Mouse (Mus musculus) liver, embryonic 14.5 days (tissue): ENCODE measurements around the gene Tpsg1. TPM values are rescaled to one million over a fixed set of nuclear protein-coding genes. Genes with fewer than 3 reads are reported as not detected.

Experiments
- ATAC-seq: fragments of 200-750 bp; cut with Nextera tagmentation; 2 replicates; pipeline ENCODE4 v1.8.0; 2017; ENCODE audit warnings: moderate number of reproducible peaks, mild to moderate bottlenecking, moderate library complexity; ENCODE audit not compliant: insufficient read depth
- DNase-seq, 3 experiments: peaks; one replicate each; pipeline ENCODE4 v3.0.0-alpha.2; 2012 to 2013; ENCODE audit warnings: low read depth in 3 of 3, low spot score in 3 of 3
- H3K27ac ChIP-seq: fragments of 300-500 bp; sonication (generic); 2 replicates; pipeline ENCODE4 v1.5.1; 2014; ENCODE audit warnings: moderate library complexity, mild to moderate bottlenecking, control low read depth, inconsistent platforms
- H3K27me3 ChIP-seq: fragments of 300-500 bp; sonication (generic); 2 replicates; pipeline ENCODE4 v1.6.1; 2014; ENCODE audit warnings: mild to moderate bottlenecking, low read length, moderate library complexity; ENCODE audit not compliant: control insufficient read depth, insufficient read depth
- H3K36me3 ChIP-seq: fragments of 300-500 bp; sonication (generic); replicated peaks from 2 replicates; pipeline ENCODE4 v1.6.1; 2014; ENCODE audit warnings: low read depth; ENCODE audit not compliant: control insufficient read depth, insufficient read depth
- H3K4me1 ChIP-seq, 2 experiments: fragments of 200-500 bp in 1 of 2; fragments of 300-500 bp in 1 of 2; sonication (generic) in 1 of 2; replicated peaks; 2 replicates each; pipeline ENCODE4 v1.6.1; 2012 to 2014; ENCODE audit warnings: antibody characterized with exemption in 1 of 2, inconsistent platforms in 1 of 2, low read length in 1 of 2; ENCODE audit not compliant: control insufficient read depth in 2 of 2, insufficient read depth in 2 of 2
- H3K4me2 ChIP-seq: fragments of 300-500 bp; sonication (generic); 2 replicates; pipeline ENCODE4 v1.6.1; 2014; ENCODE audit warnings: low read depth, mild to moderate bottlenecking, control low read depth, moderate library complexity
- H3K4me3 ChIP-seq, 2 experiments: fragments of 200-500 bp in 1 of 2; fragments of 300-500 bp in 1 of 2; sonication (generic) in 1 of 2; 2 replicates each; pipeline ENCODE4 v1.5.1; 2012 to 2014; ENCODE audit warnings: low read depth in 2 of 2, low read length in 2 of 2, mild to moderate bottlenecking in 2 of 2, control low read depth in 1 of 2, inconsistent platforms in 1 of 2, moderate library complexity in 1 of 2; ENCODE audit not compliant: insufficient read depth in 1 of 2
- H3K9ac ChIP-seq: fragments of 300-500 bp; sonication (generic); replicated peaks from 2 replicates; pipeline ENCODE4 v1.6.1; 2014; ENCODE audit warnings: mild to moderate bottlenecking, control low read depth, moderate library complexity
- H3K9me3 ChIP-seq: fragments of 300-500 bp; sonication (generic); 2 replicates; pipeline ENCODE4 v1.6.1; 2016; ENCODE audit warnings: low read length, mixed read lengths; ENCODE audit not compliant: control insufficient read depth
- CTCF ChIP-seq: IDR thresholded peaks from 2 replicates; pipeline ENCODE4 v1.5.1; 2016; ENCODE audit warnings: antibody characterized with exemption, low read depth, control low read depth
- EP300 ChIP-seq: IDR thresholded peaks from 2 replicates; pipeline ENCODE4 v1.6.1; 2016; ENCODE audit warnings: antibody characterized with exemption, low read depth
- WGBS: fragments of 180-500 bp; shearing (Covaris S2); extraction: QIAGEN DNeasy Blood & Tissue Kit; methylation state at CpG from one replicate; pipeline ENCODE4 v1.1.7; 2014; ENCODE audit not compliant: insufficient replicate concordance; 5-methylcytosine and 5-hydroxymethylcytosine counted together
- polyA plus RNA-seq, 2 experiments: library from polyadenylated mRNA; depleted of rRNA in 1 of 2; stranded (reverse) in 1 of 2; unstranded in 1 of 2; fragments of >200 nt; fragmentation: Nextera tagmentation in 1 of 2; extraction: Ambion mirVana in 1 of 2; gene quantifications; 2 replicates each; pipeline versions ENCODE4 v1.2.1 to v1.2.3; 2012 to 2014

Tpsg1 gene
- polyA plus RNA-seq, 2 experiments, result 0.51 to 0.53 TPM

DNA sequence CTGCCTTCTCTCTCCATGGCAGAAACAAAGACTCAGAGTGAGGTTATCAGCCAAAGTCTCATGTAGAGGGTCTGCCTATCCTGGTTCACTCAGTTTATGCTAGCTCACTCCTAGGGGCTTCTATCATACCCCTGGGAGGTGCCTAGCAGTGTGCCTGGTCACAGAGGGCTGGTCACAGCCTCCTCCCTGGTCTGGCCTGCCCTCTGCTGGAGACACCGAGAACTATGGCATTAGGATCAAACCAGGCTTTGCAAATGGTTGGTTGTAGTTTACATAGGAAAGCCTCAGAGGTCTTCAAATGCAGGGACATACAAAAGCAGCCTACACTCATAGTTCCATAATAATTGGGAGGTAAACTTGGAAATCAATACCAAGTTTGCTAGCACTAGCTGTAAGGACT, 5.3 kb upstream of the Tpsg1 start:
- 0% methylated on average over 1 of the region's 1 CpGs for WGBS
- Histone ChIP-seq H3K4me2 (no peak overlapping the region), H3K9me3 (no peaks in the 10 kb centered on the region), H3K27me3 (no peaks in the 10 kb centered on the region), H3K4me1 (no peaks in the 10 kb centered on the region), H3K27ac (no peak overlapping the region), H3K36me3 (no peaks in the 10 kb centered on the region), H3K9ac (no peak overlapping the region), H3K4me3 (no peak overlapping the region)
- peak in 1 of 3 experiments; percentile 6 for DNase-seq
- no peak for TF ChIP-seq EP300
- peak; percentile 86 for TF ChIP-seq CTCF
- no peak for ATAC-seq

DNA sequence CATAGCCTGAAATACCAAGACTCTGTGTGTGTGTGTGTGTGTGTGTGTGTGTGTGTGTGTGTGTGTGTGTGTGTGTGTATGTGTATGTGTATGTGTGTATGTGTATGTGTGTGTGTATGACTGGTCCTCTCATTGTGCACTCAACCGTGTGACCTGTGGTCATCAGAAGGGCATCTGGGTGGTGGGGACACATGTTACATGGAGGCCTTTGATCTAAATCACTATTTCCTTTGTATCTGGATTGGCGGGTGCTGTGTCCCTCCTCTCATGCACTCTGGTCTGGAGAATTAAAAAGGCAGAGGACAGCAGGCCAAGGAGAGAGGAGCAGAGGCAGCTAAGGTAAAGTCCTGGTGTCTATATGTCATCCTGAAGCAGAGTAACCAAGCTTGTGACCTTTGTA, 3.1 kb upstream of the Tpsg1 start, which contains the start of gene Tpsb2:
Tpsb2 (plus strand) TSS at position 301 of the 400 bp plus-strand sequence.
- H3K27me3 ChIP-seq, result no peaks in the 10 kb centered on the region
- WGBS, result 49% methylated on average over 2 of the region's 2 CpGs
- no peaks in the 10 kb centered on the region for H3K9me3 ChIP-seq
- no peak within 1 kb of the TSS for H3K4me2 ChIP-seq
- no peak for TF ChIP-seq CTCF
- no peak for TF ChIP-seq EP300
- no peaks in the 10 kb centered on the region for H3K36me3 ChIP-seq
- no peak for ATAC-seq
- no peak within 1 kb of the TSS for H3K4me3 ChIP-seq
- no peak within 1 kb of the TSS for H3K27ac ChIP-seq
- H3K9ac ChIP-seq, result no peak within 1 kb of the TSS
- no peak for DNase-seq
- H3K4me1 ChIP-seq, result no peaks in the 10 kb centered on the region

DNA sequence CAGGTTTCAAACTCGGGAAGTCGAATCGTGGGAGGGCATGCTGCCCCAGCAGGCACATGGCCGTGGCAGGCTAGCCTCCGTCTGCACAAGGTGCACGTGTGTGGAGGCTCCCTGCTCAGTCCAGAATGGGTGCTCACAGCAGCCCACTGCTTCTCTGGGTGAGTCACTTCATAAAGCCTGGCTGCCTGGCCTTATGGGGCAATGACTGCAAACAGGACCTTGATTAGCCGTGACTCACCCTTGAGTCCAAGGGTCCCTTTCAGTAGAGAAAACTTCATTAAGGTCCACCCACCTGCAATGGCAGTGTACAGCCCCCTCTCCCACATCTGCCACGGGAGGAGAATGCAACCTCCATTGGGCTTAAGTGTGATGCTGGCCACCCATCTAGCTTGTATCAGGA, 3.4 kb downstream of the Tpsg1 start:
- no peak overlapping the region for H3K4me2 ChIP-seq

DNA sequence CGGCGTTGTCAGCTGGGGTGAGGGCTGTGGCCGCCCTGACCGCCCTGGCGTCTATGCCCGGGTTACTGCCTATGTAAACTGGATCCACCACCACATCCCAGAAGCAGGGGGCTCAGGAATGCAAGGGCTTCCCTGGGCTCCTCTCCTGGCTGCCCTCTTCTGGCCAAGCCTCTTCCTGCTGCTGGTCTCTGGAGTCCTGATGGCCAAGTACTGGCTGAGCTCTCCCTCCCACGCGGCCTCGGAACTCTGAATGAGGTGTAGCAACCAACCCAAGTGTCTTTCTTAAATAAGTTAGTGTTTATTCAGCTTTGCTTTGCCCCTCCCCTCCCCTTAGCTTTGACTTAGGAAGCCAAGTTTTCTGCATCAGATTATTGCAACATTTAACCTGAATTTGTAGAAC, 4.9 kb downstream of the Tpsg1 start:
- Histone ChIP-seq H3K36me3 (no peaks in the 10 kb centered on the region), H3K27me3 (no peaks in the 10 kb centered on the region; the same call in 1 of the 2 replicates), H3K9me3 (no peaks in the 10 kb centered on the region; the same call in none of the 2 replicates), H3K4me2 (no peak overlapping the region), H3K4me3 (no peak overlapping the region), H3K27ac (no peak overlapping the region), H3K4me1 (no peaks in the 10 kb centered on the region), H3K9ac (no peak overlapping the region)
- ATAC-seq (no peak), DNase-seq (no peak)
- TF ChIP-seq EP300 (no peak), CTCF (peak; percentile 34)
- WGBS, result 42% methylated on average over 9 of the region's 9 CpGs

More for the DNA sequence above, 3.4 kb downstream of the Tpsg1 start:
- no peaks in the 10 kb centered on the region for H3K9me3 ChIP-seq
- ATAC-seq (0 out of 2 replicates have a peak, but pooled peaks have one; percentile 23), DNase-seq (no peak)
- no peak overlapping the region for H3K27ac ChIP-seq
- H3K4me3 ChIP-seq, result no peak overlapping the region
- no peaks in the 10 kb centered on the region; the same call in 1 of the 2 replicates for H3K27me3 ChIP-seq
- TF ChIP-seq CTCF (no peak), EP300 (no peak)
- no peak overlapping the region for H3K9ac ChIP-seq
- WGBS, result 55% methylated on average over 8 of the region's 8 CpGs
- H3K36me3 ChIP-seq, result no peaks in the 10 kb centered on the region
- H3K4me1 ChIP-seq, result no peaks in the 10 kb centered on the region

DNA sequence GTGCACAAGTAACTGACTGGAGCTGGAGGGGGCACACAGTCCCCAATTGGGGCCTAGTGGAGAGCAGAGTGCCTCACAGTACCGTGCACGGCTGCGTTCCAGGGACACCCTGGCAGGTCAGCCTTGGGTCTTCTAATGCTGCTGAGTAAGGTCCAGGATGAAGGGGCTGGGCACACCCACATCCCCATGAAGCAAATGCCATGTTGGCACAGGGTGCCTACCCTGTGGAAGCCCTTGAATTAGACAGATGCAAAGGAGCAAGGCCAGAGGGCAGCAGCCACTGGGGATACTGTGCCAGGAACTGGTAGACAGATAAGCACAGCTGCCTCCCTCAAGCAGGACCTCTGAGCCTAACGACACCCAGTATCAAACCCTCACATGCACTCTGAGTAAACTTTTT, 25.5 kb downstream of the Tpsg1 start:
- no peak for DNase-seq

More for the DNA sequence above, 25.5 kb downstream of the Tpsg1 start:
- H3K27ac ChIP-seq, result no peak overlapping the region
- 64% methylated on average over 4 of the region's 4 CpGs for WGBS
- no peak overlapping the region for H3K4me2 ChIP-seq
- no peaks in the 10 kb centered on the region for H3K27me3 ChIP-seq
- no peak overlapping the region for H3K4me3 ChIP-seq
- H3K36me3 ChIP-seq, result no peaks in the 10 kb centered on the region
- no peak for TF ChIP-seq EP300
- no peak for TF ChIP-seq CTCF
- H3K9me3 ChIP-seq, result no peaks in the 10 kb centered on the region
- no peaks in the 10 kb centered on the region for H3K4me1 ChIP-seq
- no peak for ATAC-seq
- no peak overlapping the region for H3K9ac ChIP-seq
